Mouse (Mus musculus) left cerebral cortex, adult 2 months (tissue): ENCODE measurements at regions not wholly inside any gene's neighbourhood (a gene's known extent, or its start where the extent isn't known, plus 50 kb on each side); places are given as distances from the start of the nearest gene placed in this dataset.

ENCODE experiments used
- DNase-seq, 2 experiments: peaks; one replicate each; pipeline ENCODE4 v3.0.0; 2021 to 2022; ENCODE audit warnings: low spot score in 2 of 2, mixed read lengths in 1 of 2; ENCODE audit errors: extremely low spot score in 1 of 2
- H3K27ac ChIP-seq: fragments of 200-600 bp; 2 replicates; pipeline ENCODE4 v1.8.1; 2022
- H3K4me3 ChIP-seq: fragments of 200-600 bp; 2 replicates; pipeline ENCODE4 v1.8.1; 2022
- CTCF ChIP-seq: fragments of 200-600 bp; IDR thresholded peaks from 2 replicates; pipeline ENCODE4 v1.8.1; 2022; ENCODE audit warnings: antibody characterized with exemption, mild to moderate bottlenecking, moderate library complexity
- intact Hi-C: fragments of 180-260 bp; cut with DNase I; formaldehyde crosslinking; loops from one replicate; pipeline ENCODE4 v1.15.1; 2025

- intact Hi-C loops: no loop called here
- Histone ChIP-seq H3K27ac (no peak overlapping the region), H3K4me3 (no peak overlapping the region)
- DNase-seq: no peak
- no peak for TF ChIP-seq CTCF
Measured at GRCm38 (mm10) chr8:103292896-103293295, 507.5 kb upstream of the Cdh11 start.

- DNase-seq: no peak
- intact Hi-C loops: no loop called here
- H3K27ac ChIP-seq: no peak overlapping the region
- TF ChIP-seq CTCF: no peak
- no peak overlapping the region for H3K4me3 ChIP-seq
Measured at GRCm38 (mm10) chr8:103306476-103307183, 521.2 kb upstream of the Cdh11 start.

GRCm38 (mm10) chr8:103313576-103313975 lies 528.1 kb upstream of the Cdh11 start:
- no peak for DNase-seq
- intact Hi-C loops: no loop called here
- H3K27ac ChIP-seq: no peak overlapping the region
- H3K4me3 ChIP-seq: no peak overlapping the region
- no peak for TF ChIP-seq CTCF

GRCm38 (mm10) chr8:103314279-103315022 lies 529.0 kb upstream of the Cdh11 start:
- Histone ChIP-seq H3K27ac (no peak overlapping the region), H3K4me3 (no peak overlapping the region)
- DNase-seq: peak in 1 of 2 experiments; percentile 18
- intact Hi-C loops: loop anchor here (1.0 kb wide), 1 partner anchor 42 kb away; no protein-coding TSS in a partner anchor
- TF ChIP-seq CTCF: no peak

- intact Hi-C loops: no loop called here
- no peak for DNase-seq
- no peak for TF ChIP-seq CTCF
- Histone ChIP-seq H3K27ac (no peak overlapping the region), H3K4me3 (no peak overlapping the region)
Measured at GRCm38 (mm10) chr8:103315742-103316141, 530.3 kb upstream of the Cdh11 start.

GRCm38 (mm10) chr8:103316691-103317091 lies 531.2 kb upstream of the Cdh11 start:
- TF ChIP-seq CTCF: no peak
- H3K27ac ChIP-seq: no peak overlapping the region
- no peak for DNase-seq
- intact Hi-C loops: no loop called here
- H3K4me3 ChIP-seq: no peak overlapping the region

- intact Hi-C loops: no loop called here
- no peak for DNase-seq
- no peak overlapping the region for H3K27ac ChIP-seq
- no peak for TF ChIP-seq CTCF
- no peak overlapping the region for H3K4me3 ChIP-seq
Measured at GRCm38 (mm10) chr8:103317149-103317725, 531.8 kb upstream of the Cdh11 start.

GRCm38 (mm10) chr8:103324016-103324665 lies 538.7 kb upstream of the Cdh11 start:
- no peak overlapping the region for H3K27ac ChIP-seq
- TF ChIP-seq CTCF: peak; percentile 2; the same call in 1 of the 2 replicates
- intact Hi-C loops: no loop called here
- no peak for DNase-seq
- H3K4me3 ChIP-seq: no peak overlapping the region

- H3K4me3 ChIP-seq: no peak overlapping the region
- intact Hi-C loops: no loop called here
- no peak overlapping the region for H3K27ac ChIP-seq
- TF ChIP-seq CTCF: no peak
- no peak for DNase-seq
Measured at GRCm38 (mm10) chr8:103331415-103331814, 546.0 kb upstream of the Cdh11 start.

GRCm38 (mm10) chr8:103337314-103337713 lies 551.9 kb upstream of the Cdh11 start:
- intact Hi-C loops: loop anchor here (5.0 kb wide), 1 partner anchor 550 kb away; the partner anchor contains the start of gene Cdh11
- no peak for TF ChIP-seq CTCF
- Histone ChIP-seq H3K27ac (no peak overlapping the region), H3K4me3 (no peak overlapping the region)
- no peak for DNase-seq

GRCm38 (mm10) chr8:103339042-103339441 lies 553.6 kb upstream of the Cdh11 start:
- no peak for DNase-seq
- TF ChIP-seq CTCF: no peak
- H3K4me3 ChIP-seq: no peak overlapping the region
- H3K27ac ChIP-seq: peak overlapping the region; percentile 30
- intact Hi-C loops: loop anchor here (5.0 kb wide), 1 partner anchor 552 kb away; the partner anchor contains the start of gene Cdh11

GRCm38 (mm10) chr8:103339951-103340350 lies 554.5 kb upstream of the Cdh11 start:
- no peak for DNase-seq
- intact Hi-C loops: loop anchor here (5.0 to 10.0 kb wide), 2 partner anchors 553 to 685 kb away; partner anchors contain the start of gene Cdh11
- Histone ChIP-seq H3K27ac (no peak overlapping the region), H3K4me3 (no peak overlapping the region)
- no peak for TF ChIP-seq CTCF
